Mouse (Mus musculus) right cerebral cortex, postnatal 4 days (tissue): ENCODE measurements at regions not wholly inside any gene's neighbourhood (a gene's known extent, or its start where the extent isn't known, plus 50 kb on each side); places are given as distances from the start of the nearest gene placed in this dataset.

Experiments used
- DNase-seq: peaks from one replicate; pipeline ENCODE4 v3.0.0-alpha.2; 2022

GRCm38 (mm10) chr2:45840389-45840788 lies 723.2 kb upstream of the Zeb2 start:
- DNase-seq: no peak

- DNase-seq: no peak
Measured at GRCm38 (mm10) chr2:45836546-45837221, 719.5 kb upstream of the Zeb2 start.

DNA sequence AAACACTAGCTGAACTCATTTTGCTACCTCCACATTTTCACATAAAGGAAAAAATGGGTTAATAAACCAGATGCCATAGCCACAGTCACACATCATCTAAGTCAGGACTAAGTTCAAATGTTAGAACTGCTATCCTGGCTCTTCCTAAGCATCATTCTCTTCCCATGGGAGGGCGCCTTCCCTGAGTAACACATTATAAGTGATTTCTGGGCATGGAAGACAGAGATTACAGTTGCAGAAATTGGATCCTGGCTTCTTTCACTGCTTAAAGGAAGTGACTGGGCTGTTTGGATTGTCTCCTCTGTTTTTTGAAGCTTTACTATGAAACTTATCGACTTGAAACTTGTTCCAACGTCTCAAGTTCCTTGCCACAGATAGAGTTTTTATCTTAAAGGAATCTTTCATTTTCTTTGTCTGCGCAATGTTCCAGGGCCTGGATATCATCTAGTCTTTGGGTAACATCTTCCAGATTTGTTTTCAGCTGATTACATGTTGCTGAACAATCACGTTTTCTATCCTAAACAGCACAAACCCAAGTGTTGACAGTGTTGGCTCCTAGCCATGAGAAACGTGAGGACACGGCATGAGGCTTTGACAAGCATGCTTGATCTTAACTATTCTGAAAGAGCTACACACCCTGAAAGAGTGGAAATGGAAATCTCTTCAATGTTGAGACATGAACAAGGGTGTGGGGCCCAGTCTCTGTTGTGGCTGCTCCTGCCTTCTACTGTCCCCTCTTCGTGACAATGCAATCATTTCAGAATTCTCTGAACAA lies 700.9 kb upstream of the Zeb2 start:
- DNase-seq: no peak

DNA sequence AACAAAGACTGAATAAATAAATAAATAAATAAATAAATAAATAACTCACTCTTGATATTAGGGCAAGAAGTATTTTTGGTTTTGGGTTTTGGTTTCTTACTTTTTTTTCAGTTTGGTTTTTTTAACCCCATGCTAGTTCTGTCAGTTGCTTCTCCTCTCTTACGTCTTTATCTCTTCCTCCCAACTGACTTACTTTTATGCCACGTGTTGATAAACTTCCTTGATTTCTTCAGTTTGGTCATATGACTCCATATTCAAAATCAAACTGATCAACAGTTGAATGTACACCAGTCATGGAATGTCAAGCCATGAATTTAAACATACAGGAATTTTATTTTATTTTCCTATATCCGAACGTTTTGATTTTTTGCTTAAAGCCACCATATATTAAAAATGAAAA lies 697.5 kb upstream of the Zeb2 start:
- no peak for DNase-seq

DNA sequence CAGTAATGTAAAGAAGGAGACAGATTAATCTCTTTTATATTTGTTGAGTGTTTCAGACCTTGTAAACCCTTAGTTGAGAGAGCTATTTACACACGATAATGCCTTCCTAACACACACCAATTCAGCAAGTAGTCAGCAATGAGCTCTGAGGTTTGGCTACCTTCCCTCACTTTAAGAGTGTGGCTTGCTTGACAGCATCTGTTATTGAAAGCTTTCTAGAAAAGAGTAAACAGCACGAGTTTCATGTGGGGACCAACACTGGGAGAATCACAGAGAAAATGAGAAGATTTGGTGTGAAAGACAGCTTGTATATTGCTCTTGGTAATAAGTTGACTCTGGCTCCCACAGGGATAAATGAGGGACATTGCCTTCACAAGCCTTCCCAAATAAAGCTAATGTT lies 688.1 kb upstream of the Zeb2 start:
- DNase-seq: no peak

GRCm38 (mm10) chr2:45800131-45800530 lies 682.9 kb upstream of the Zeb2 start:
- DNase-seq: no peak

DNA sequence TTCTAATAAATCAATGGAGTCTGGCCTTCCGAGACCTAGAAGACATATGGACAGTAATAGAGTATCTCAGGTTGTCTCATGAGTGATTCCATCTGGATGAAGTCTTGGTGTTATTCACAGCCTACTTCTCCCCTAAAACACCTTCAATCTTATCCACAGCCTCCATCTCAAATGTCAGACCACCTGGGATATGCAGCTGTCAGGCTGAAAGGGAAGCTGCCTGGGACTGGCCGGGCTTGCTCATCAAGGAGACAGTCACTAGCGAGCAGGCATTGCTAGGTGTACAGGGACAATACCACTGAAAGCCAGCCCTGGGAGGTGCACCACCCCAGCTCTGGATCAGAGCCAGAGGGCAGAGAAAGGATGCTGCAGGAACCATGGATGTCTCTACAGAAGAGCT lies 676.4 kb upstream of the Zeb2 start:
- DNase-seq: no peak

GRCm38 (mm10) chr2:45789739-45790138 lies 672.5 kb upstream of the Zeb2 start:
- DNase-seq: no peak

- DNase-seq: no peak
Measured at GRCm38 (mm10) chr2:45787732-45788390, 670.7 kb upstream of the Zeb2 start.

GRCm38 (mm10) chr2:45786787-45787186 lies 669.6 kb upstream of the Zeb2 start:
- no peak for DNase-seq

GRCm38 (mm10) chr2:45785684-45786083 lies 668.5 kb upstream of the Zeb2 start:
- DNase-seq: no peak

- no peak for DNase-seq
Measured at GRCm38 (mm10) chr2:45783634-45784412, 666.6 kb upstream of the Zeb2 start.

DNA sequence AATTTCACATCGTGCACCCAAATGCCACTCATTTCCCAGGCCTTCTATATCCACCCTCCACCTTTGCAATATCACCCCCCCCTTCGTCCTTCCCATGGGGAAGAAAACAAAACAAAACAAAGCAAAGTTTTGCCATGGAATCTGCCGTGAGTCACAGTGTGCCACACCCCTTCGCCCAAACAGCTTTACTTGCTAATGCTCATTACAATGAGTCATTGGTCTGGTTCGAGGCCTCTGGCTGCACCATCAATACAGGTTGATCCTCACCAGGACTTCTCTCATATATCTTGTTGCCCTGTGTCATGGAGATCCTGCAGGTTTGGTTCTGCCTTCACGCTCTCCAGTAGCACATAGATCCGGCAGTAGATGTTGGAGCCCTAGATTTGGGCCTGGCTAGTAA lies 660.3 kb upstream of the Zeb2 start:
- no peak for DNase-seq

- DNase-seq: no peak
Measured at GRCm38 (mm10) chr2:45776485-45777135, 659.4 kb upstream of the Zeb2 start.

GRCm38 (mm10) chr2:45775691-45776090 lies 658.5 kb upstream of the Zeb2 start:
- no peak for DNase-seq

DNA sequence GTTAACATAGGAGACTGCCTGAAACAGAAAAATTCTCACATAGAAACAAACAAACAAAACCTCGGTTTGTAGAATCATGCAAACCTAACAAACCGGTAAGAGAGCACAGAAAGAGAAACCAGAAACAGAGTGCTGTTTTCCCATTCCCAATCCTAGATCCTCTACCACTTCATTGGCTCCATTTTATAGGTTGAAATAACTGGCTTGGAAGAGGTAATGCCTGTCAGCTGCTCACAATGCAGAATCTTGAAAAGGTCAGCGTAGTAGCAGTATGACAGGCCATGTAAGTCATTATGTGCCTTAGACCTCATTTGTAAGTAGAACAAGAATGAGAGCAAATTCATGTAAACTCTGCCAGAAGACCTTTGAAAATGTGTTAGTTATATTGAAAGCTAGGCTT lies 657.2 kb upstream of the Zeb2 start:
- no peak for DNase-seq

GRCm38 (mm10) chr2:45757176-45757575 lies 640.0 kb upstream of the Zeb2 start:
- no peak for DNase-seq

- no peak for DNase-seq
Measured at GRCm38 (mm10) chr2:45756395-45756794, 639.2 kb upstream of the Zeb2 start.

DNA sequence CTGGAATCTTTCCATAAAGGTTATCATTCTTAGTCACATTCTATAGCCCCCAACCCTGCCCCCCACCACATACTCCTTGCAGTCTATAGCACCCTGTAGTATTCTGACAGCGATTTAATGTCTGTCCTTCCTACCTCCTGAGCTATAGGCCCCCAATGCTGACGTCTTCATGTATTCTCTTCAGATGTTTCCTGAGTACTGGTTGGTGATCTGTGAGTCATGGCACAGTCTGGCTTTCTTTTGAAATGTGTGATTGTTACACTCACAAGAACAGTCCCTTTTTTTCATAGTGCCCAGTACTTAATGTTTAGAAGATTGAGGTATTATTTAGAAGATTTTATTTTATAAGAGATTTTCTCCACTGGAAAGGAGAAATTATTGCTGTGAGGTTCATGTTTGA lies 634.6 kb upstream of the Zeb2 start:
- DNase-seq: no peak

- DNase-seq: no peak
Measured at GRCm38 (mm10) chr2:45749379-45749778, 632.2 kb upstream of the Zeb2 start.

DNA sequence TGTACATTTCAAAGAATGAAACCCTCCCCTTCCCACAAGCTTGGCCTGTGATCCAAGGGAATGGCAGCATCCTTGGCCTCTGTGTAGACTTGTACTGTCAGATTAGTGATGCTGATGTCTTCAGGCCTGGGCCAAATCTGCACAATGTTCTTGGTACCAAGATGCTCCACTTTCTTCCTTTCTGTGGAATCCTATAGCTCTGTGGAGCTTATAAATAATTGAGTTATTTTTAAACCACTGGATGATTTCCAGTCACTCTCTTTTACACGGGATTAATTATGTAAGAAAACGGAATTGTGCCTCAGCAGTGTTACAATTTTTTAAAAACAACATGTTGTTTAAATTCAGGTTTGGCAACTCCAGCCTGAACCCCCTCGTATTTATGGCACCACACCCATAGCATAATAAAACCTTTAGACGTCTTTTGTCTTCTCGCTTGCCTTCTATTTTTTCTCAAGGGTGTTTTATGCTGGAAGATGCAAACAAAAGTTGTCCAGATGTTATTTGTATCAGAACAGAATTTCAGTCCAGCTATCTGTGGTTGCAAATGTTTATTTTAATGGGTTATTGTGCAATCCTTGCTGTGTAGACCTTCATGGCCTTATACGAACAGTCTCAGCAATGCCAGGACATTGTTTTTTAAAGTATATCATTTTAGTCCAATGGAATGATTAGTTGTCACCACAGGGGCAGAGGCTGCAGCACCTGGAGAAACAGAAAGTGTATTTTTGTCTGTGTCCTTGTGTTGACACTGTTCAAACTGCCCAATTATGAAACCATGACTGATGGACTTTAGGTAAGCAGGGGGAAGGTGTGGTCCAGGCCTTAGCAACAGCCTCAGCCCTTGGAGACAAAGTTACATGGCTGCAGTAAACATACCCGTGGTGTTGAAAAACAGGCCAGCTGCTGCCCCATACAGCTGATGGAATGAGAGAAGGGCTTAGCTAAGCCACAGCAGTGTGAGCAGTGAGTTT lies 630.4 kb upstream of the Zeb2 start:
- no peak for DNase-seq

DNA sequence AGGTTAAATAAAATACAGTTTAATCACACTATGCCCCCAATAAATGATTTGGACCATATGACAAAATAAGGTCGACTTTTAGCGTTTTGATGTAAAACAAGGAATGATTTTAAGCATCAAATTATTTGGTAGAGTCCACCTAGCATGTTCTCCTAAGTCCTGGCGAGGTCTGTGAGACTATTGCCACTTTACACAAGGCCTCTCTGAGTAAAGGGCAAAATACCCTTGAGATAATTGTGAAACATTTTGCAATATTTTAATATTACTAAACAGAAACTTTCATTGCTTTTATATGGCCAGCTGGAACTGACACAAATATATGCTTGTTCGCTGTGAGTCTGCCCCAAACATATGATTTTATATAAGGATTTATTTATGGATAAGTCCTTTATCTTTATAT lies 629.4 kb upstream of the Zeb2 start:
- DNase-seq: no peak
